ENCODE assay signal across 8 mouse cellular contexts in genomic region chr4:83527921-83528320, GRCm38 (mm10). TPM values are rescaled to one million over a fixed set of nuclear protein-coding genes. Genes with fewer than 3 reads are reported as not detected.
DNase-seq lines count a peak whose midpoint lies in the region; ATAC-seq and TF ChIP-seq lines count a peak whose summit lies in the region.

No protein-coding gene starts in this region.

- no peak for TF ChIP-seq POLR2A in kidney, adult 2 months (IDR thresholded peaks at IDR 0.05; ENCODE audit: low read depth, low read length)
- no peak for TF ChIP-seq POLR2A in brain, embryonic 14.5 days (IDR thresholded peaks at IDR 0.05; ENCODE audit: borderline replicate concordance, extremely low read depth, insufficient read depth, insufficient read length, poor library complexity, severe bottlenecking)

- 0 out of 2 replicates have a peak, but pooled peaks have one; percentile 13 for TF ChIP-seq CTCF in kidney, adult 2 months (conservative IDR thresholded peaks at IDR 0.05; ENCODE audit: insufficient read depth, insufficient read length, low read depth, low read length)
- peak; percentile 31; the same call in 1 of the 2 replicates for TF ChIP-seq CTCF in brain, embryonic 14.5 days (IDR thresholded peaks at IDR 0.05; ENCODE audit: borderline replicate concordance, extremely low read depth, insufficient read depth, insufficient read length)
- peak; percentile 75 for TF ChIP-seq CTCF in liver, embryonic 14.5 days (IDR thresholded peaks at IDR 0.05; ENCODE audit: low read depth)

- H3K9ac ChIP-seq in liver, embryonic 14.5 days (replicated peaks): no peak overlapping the region
- H3K9ac ChIP-seq in forebrain, embryonic 14.5 days (ENCODE audit: low read length): no peak overlapping the region

- H3K27me3 ChIP-seq in kidney, adult 2 months (replicated peaks; ENCODE audit: control insufficient read depth, insufficient read depth, low read length): no peaks in the 10 kb centered on the region
- H3K27me3 ChIP-seq in liver, embryonic 14.5 days (ENCODE audit: control insufficient read depth, insufficient read depth, low read length): no peaks in the 10 kb centered on the region
- no peaks in the 10 kb centered on the region for H3K27me3 ChIP-seq in forebrain, embryonic 14.5 days (replicated peaks; ENCODE audit: control insufficient read depth, insufficient read depth, low read length)

- TF ChIP-seq EP300 in liver, embryonic 14.5 days (IDR thresholded peaks at IDR 0.05; ENCODE audit: low read depth): no peak

- ATAC-seq in liver, embryonic 14.5 days (ENCODE audit: insufficient read depth): no peak
- no peak for ATAC-seq in forebrain, embryonic 14.5 days

- peaks cover 3% of the 10 kb centered on the region; the same call in 1 of the 2 replicates for H3K4me1 ChIP-seq in kidney, adult 2 months (ENCODE audit: control insufficient read depth, insufficient read depth, low read length)
- H3K4me1 ChIP-seq in liver, embryonic 14.5 days (replicated peaks; ENCODE audit: control insufficient read depth in 2 of 2, insufficient read depth in 2 of 2, low read length in 1 of 2): peaks cover 13 to 15% of the 10 kb centered on the region in 2 experiments
- H3K4me1 ChIP-seq in forebrain, embryonic 14.5 days (ENCODE audit: control insufficient read depth, insufficient read depth, low read length): peaks cover 8% of the 10 kb centered on the region

- no peak overlapping the region for H3K4me3 ChIP-seq in kidney, adult 2 months (ENCODE audit: insufficient read depth, low read depth, low read length)
- H3K4me3 ChIP-seq in liver, embryonic 14.5 days (ENCODE audit: insufficient read depth in 1 of 2, low read depth in 2 of 2, low read length in 2 of 2): no peak overlapping the region
- no peak overlapping the region for H3K4me3 ChIP-seq in forebrain, embryonic 14.5 days (ENCODE audit: low read depth, low read length)

- peak; percentile 46 for DNase-seq in kidney, adult 2 months
- DNase-seq in kidney, adult 11 months: no peak
- DNase-seq in ES-CJ7 (ENCODE audit: low read depth, low spot score): peak; percentile 92
- DNase-seq in brain, embryonic 14.5 days (ENCODE audit: low read depth): peak; percentile 24
- DNase-seq in liver, embryonic 14.5 days (ENCODE audit: low read depth in 3 of 3, low spot score in 3 of 3): peak; percentile 52 to 57 (median 56)
- DNase-seq in thymus, postnatal 14 days: peak; percentile 75
- DNase-seq in urinary bladder, adult 18-20 months (ENCODE audit: low spot score in 2 of 2): no peak
- DNase-seq in forebrain, embryonic 14.5 days (ENCODE audit: low spot score): no peak

- no peaks in the 10 kb centered on the region for H3K36me3 ChIP-seq in kidney, adult 2 months (ENCODE audit: control insufficient read depth, insufficient read depth, low read length)
- H3K36me3 ChIP-seq in liver, embryonic 14.5 days (replicated peaks; ENCODE audit: control insufficient read depth, insufficient read depth, low read depth): no peaks in the 10 kb centered on the region
- no peaks in the 10 kb centered on the region for H3K36me3 ChIP-seq in forebrain, embryonic 14.5 days (ENCODE audit: control insufficient read depth, insufficient read depth, low read length)

- H3K9me3 ChIP-seq in liver, embryonic 14.5 days (ENCODE audit: control insufficient read depth, low read length): no peaks in the 10 kb centered on the region
- no peaks in the 10 kb centered on the region for H3K9me3 ChIP-seq in forebrain, embryonic 14.5 days (replicated peaks; ENCODE audit: control insufficient read depth, low read length)

- H3K4me2 ChIP-seq in liver, embryonic 14.5 days (ENCODE audit: low read depth): no peak overlapping the region
- no peak overlapping the region for H3K4me2 ChIP-seq in forebrain, embryonic 14.5 days (ENCODE audit: low read length)

- H3K27ac ChIP-seq in kidney, adult 2 months (ENCODE audit: insufficient read depth, low read depth, low read length): no peak overlapping the region
- H3K27ac ChIP-seq in liver, embryonic 14.5 days: no peak overlapping the region
- H3K27ac ChIP-seq in forebrain, embryonic 14.5 days (ENCODE audit: low read depth, low read length): no peak overlapping the region

RNA-seq across cellular contexts. Expression of gene Ccdc171, which starts 2.6 kb away (rescaled TPM):
- polyA plus RNA-seq in kidney, adult 2 months (2012; rRNA removed): 0.72 TPM in 2 replicates
- polyA plus RNA-seq in brain, embryonic 14.5 days (2012; rRNA removed): 4.9 and 5.4 TPM in 2 replicates
- 0.52 and 0.89 TPM in 2 replicates for polyA plus RNA-seq in liver, embryonic 14.5 days (2012; rRNA removed)
- polyA plus RNA-seq in liver, embryonic 14.5 days (2014; fragmentation: Nextera tagmentation; extraction: Ambion mirVana): 0.64 and 0.77 TPM in 2 replicates
- 3.8 and 6.1 TPM in 2 replicates for polyA plus RNA-seq in forebrain, embryonic 14.5 days (2014; fragmentation: Nextera tagmentation; extraction: Ambion mirVana)

RNA-seq across cellular contexts. Expression of gene Psip1, which starts 41.7 kb away (rescaled TPM):
- polyA plus RNA-seq in kidney, adult 2 months (2012; rRNA removed): 10.6 and 11.0 TPM in 2 replicates
- 298 and 304 TPM in 2 replicates for polyA plus RNA-seq in brain, embryonic 14.5 days (2012; rRNA removed)
- 22.1 and 41.4 TPM in 2 replicates for polyA plus RNA-seq in liver, embryonic 14.5 days (2012; rRNA removed)
- polyA plus RNA-seq in liver, embryonic 14.5 days (2014; fragmentation: Nextera tagmentation; extraction: Ambion mirVana): 54.7 and 60.4 TPM in 2 replicates
- 299 and 320 TPM in 2 replicates for polyA plus RNA-seq in forebrain, embryonic 14.5 days (2014; fragmentation: Nextera tagmentation; extraction: Ambion mirVana)

Comparison
In these comparisons a context has a peak if more than half of its experiments do, and no peak if none do; other contexts are left out.
1. DNase-seq: peak in kidney, adult 2 months (single experiment), ES-CJ7 (single experiment), brain, embryonic 14.5 days (single experiment), liver, embryonic 14.5 days (3 of 3) and thymus, postnatal 14 days (single experiment); none in kidney, adult 11 months (single experiment), urinary bladder, adult 18-20 months (0 of 2) and forebrain, embryonic 14.5 days (single experiment).
2. CTCF ChIP-seq: peak in every context shown above with its lines; median percentile 75 in liver, embryonic 14.5 days; 31 in brain, embryonic 14.5 days; 13 in kidney, adult 2 months.